Mouse (Mus musculus): ENCODE data around the gene Ddah1. TPM values are rescaled to one million over a fixed set of nuclear protein-coding genes. Genes with fewer than 3 reads are reported as not detected.

Ddah1 gene
- polyA plus RNA-seq, 1 experiment from 2014 or later, result 20.2 TPM

GRCm38 (mm10) chr3:145938405-145939349 lies 180.2 kb downstream of the Ddah1 start:
- TF ChIP-seq CTCF (IDR thresholded peaks at IDR 0.05; ENCODE audit: low read depth) (no peak), EP300 (optimal IDR thresholded peaks at IDR 0.05) (no peak)
- peak overlapping the region; percentile 71 for H3K27ac ChIP-seq (replicated peaks)
- ATAC-seq (ENCODE audit: low FRiP score, low TSS enrichment), result peak; percentile 4; the same call in 1 of the 2 replicates
- H3K4me2 ChIP-seq (replicated peaks; ENCODE audit: low read depth), result peak overlapping the region; percentile 78
- WGBS, result 16% methylated on average over 49 of the region's 50 CpGs
- peak overlapping the region; percentile 88 for H3K4me3 ChIP-seq (ENCODE audit: low read depth, low read length)
- H3K9ac ChIP-seq (ENCODE audit: low read length), result peak overlapping the region; percentile 85
- H3K27me3 ChIP-seq (ENCODE audit: control insufficient read depth, insufficient read depth, low read length), result no peaks in the 10 kb centered on the region
- H3K36me3 ChIP-seq (ENCODE audit: control insufficient read depth, insufficient read depth, low read length), result peaks cover 8% of the 10 kb centered on the region; the same call in 1 of the 2 replicates
- no peak for DNase-seq (ENCODE audit: low spot score)
- 0 out of 2 replicates have a peak, but pooled peaks cover 5% of the 10 kb centered on the region for H3K4me1 ChIP-seq (replicated peaks; ENCODE audit: control insufficient read depth, insufficient read depth)
- H3K9me3 ChIP-seq (ENCODE audit: control insufficient read depth, low read length), result no peaks in the 10 kb centered on the region

DNA sequence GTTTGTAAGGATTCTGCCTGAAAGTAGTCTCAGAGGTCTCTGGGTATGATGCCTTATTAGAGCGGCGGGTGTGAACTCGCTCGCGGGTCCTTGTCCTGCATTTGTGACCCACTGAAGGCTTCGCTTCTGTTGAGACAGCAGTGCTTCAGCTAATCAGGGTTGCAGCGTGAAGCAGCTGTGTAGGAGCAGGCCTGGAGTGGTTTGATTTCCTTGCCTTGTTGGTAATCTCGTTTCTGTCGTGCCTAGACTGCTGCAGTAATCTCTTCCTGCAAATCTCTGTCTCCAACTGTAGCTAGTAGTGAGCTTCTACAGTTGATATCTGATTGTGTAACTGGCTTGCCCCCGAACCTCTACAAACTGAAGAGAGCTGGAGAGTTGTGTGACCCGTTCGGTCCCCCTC lies 180.9 kb downstream of the Ddah1 start:
- no peaks in the 10 kb centered on the region for H3K27me3 ChIP-seq (ENCODE audit: control insufficient read depth, insufficient read depth, low read length)
- peaks cover 8% of the 10 kb centered on the region for H3K36me3 ChIP-seq (ENCODE audit: control insufficient read depth, insufficient read depth, low read length)
- H3K4me2 ChIP-seq (replicated peaks; ENCODE audit: low read depth), result peak overlapping the region; percentile 78
- peak overlapping the region; percentile 23; the same call in 1 of the 2 replicates for H3K9ac ChIP-seq (ENCODE audit: low read length)
- 75% methylated on average over 12 of the region's 12 CpGs for WGBS
- no peak for TF ChIP-seq EP300 (optimal IDR thresholded peaks at IDR 0.05)
- no peak for TF ChIP-seq CTCF (IDR thresholded peaks at IDR 0.05; ENCODE audit: low read depth)
- H3K9me3 ChIP-seq (ENCODE audit: control insufficient read depth, low read length), result no peaks in the 10 kb centered on the region
- H3K4me3 ChIP-seq (ENCODE audit: low read depth, low read length), result 0 out of 2 replicates have a peak overlapping the region, but pooled peaks have one; percentile 88
- H3K4me1 ChIP-seq (replicated peaks; ENCODE audit: control insufficient read depth, insufficient read depth), result 0 out of 2 replicates have a peak, but pooled peaks cover 5% of the 10 kb centered on the region
- DNase-seq (ENCODE audit: low spot score), result no peak
- no peak overlapping the region for H3K27ac ChIP-seq (replicated peaks)
- no peak for ATAC-seq (ENCODE audit: low FRiP score, low TSS enrichment)

DNA sequence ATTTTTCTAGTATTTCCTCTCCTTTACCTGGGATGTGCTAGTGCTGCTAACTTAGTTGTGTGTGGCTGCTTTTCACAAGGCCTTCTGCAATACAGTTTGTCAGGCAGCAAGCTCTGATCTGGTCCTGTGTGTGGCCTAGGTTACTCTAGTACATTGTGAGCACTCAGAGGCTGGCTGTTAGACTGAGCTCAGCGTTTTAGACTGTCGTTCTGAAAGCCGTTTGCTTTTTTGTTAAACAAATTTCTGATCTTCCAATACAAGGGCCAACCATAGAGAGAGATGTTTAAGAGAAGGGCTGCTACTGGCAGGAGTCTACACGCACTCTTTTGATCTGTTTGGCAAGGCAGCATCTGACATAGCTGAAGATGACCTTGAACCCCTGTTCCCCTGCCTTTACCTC lies 181.5 kb downstream of the Ddah1 start:
- H3K4me3 ChIP-seq (ENCODE audit: low read depth, low read length), result no peak overlapping the region
- peak overlapping the region; percentile 78; the same call in 1 of the 2 replicates for H3K4me2 ChIP-seq (replicated peaks; ENCODE audit: low read depth)

GRCm38 (mm10) chr3:145941971-145942370 lies 183.5 kb downstream of the Ddah1 start:
- 0 out of 2 replicates have a peak, but pooled peaks cover 5% of the 10 kb centered on the region for H3K4me1 ChIP-seq (replicated peaks; ENCODE audit: control insufficient read depth, insufficient read depth)
- 7% methylated on average over 3 of the region's 3 CpGs for WGBS
- no peaks in the 10 kb centered on the region for H3K9me3 ChIP-seq (ENCODE audit: control insufficient read depth, low read length)
- no peak overlapping the region for H3K27ac ChIP-seq (replicated peaks)
- H3K4me2 ChIP-seq (replicated peaks; ENCODE audit: low read depth), result no peak overlapping the region
- H3K4me3 ChIP-seq (ENCODE audit: low read depth, low read length), result no peak overlapping the region
- no peak overlapping the region for H3K9ac ChIP-seq (ENCODE audit: low read length)
- no peaks in the 10 kb centered on the region for H3K27me3 ChIP-seq (ENCODE audit: control insufficient read depth, insufficient read depth, low read length)
- TF ChIP-seq EP300 (optimal IDR thresholded peaks at IDR 0.05), result no peak
- TF ChIP-seq CTCF (IDR thresholded peaks at IDR 0.05; ENCODE audit: low read depth), result peak; percentile 93
- DNase-seq (ENCODE audit: low spot score) (peak; percentile 80), ATAC-seq (ENCODE audit: low FRiP score, low TSS enrichment) (peak; percentile 49)
- peaks cover 9% of the 10 kb centered on the region for H3K36me3 ChIP-seq (ENCODE audit: control insufficient read depth, insufficient read depth, low read length)

More for the DNA sequence above, 181.5 kb downstream of the Ddah1 start:
- no peak overlapping the region for H3K27ac ChIP-seq (replicated peaks)
- no peak for ATAC-seq (ENCODE audit: low FRiP score, low TSS enrichment)
- no peaks in the 10 kb centered on the region for H3K27me3 ChIP-seq (ENCODE audit: control insufficient read depth, insufficient read depth, low read length)
- DNase-seq (ENCODE audit: low spot score), result no peak
- H3K9ac ChIP-seq (ENCODE audit: low read length), result no peak overlapping the region
- peaks cover 9% of the 10 kb centered on the region for H3K36me3 ChIP-seq (ENCODE audit: control insufficient read depth, insufficient read depth, low read length)
- WGBS, result 62% methylated on average over 4 of the region's 4 CpGs
- no peak for TF ChIP-seq CTCF (IDR thresholded peaks at IDR 0.05; ENCODE audit: low read depth)
- no peak for TF ChIP-seq EP300 (optimal IDR thresholded peaks at IDR 0.05)
- H3K9me3 ChIP-seq (ENCODE audit: control insufficient read depth, low read length), result no peaks in the 10 kb centered on the region
- H3K4me1 ChIP-seq (replicated peaks; ENCODE audit: control insufficient read depth, insufficient read depth), result 0 out of 2 replicates have a peak, but pooled peaks cover 5% of the 10 kb centered on the region

Other genes starting within 250 kb of the Ddah1 start
- gene Znhit6, start 182.5 kb upstream of the Ddah1 start, polyA plus RNA-seq (2015; fragmentation: Nextera tagmentation; extraction: Ambion mirVana), result 16.8 and 17.5 TPM in 2 replicates
- 78.5 and 84.9 TPM in 2 replicates for gene Ccn1, start 108.7 kb upstream of the Ddah1 start, polyA plus RNA-seq (2015; fragmentation: Nextera tagmentation; extraction: Ambion mirVana)
- gene Bcl10, start 164.1 kb downstream of the Ddah1 start, polyA plus RNA-seq (2015; fragmentation: Nextera tagmentation; extraction: Ambion mirVana), result 43.5 and 46.1 TPM in 2 replicates
- 33.1 and 36.4 TPM in 2 replicates for gene 2410004B18Rik, start 179.3 kb downstream of the Ddah1 start, polyA plus RNA-seq (2015; fragmentation: Nextera tagmentation; extraction: Ambion mirVana)
- gene Syde2, start 229.2 kb downstream of the Ddah1 start, polyA plus RNA-seq (2015; fragmentation: Nextera tagmentation; extraction: Ambion mirVana), result 1.4 and 1.6 TPM in 2 replicates